Mouse (Mus musculus): Measurements from ENCODE around the gene Dlg3. TPM values are rescaled to one million over a fixed set of nuclear protein-coding genes. Genes with fewer than 3 reads are reported as not detected.

Gene Dlg3
- total and polyA plus RNA-seq, 3 experiments = 8.3 to 12.1 (median 8.4) TPM

DNA sequence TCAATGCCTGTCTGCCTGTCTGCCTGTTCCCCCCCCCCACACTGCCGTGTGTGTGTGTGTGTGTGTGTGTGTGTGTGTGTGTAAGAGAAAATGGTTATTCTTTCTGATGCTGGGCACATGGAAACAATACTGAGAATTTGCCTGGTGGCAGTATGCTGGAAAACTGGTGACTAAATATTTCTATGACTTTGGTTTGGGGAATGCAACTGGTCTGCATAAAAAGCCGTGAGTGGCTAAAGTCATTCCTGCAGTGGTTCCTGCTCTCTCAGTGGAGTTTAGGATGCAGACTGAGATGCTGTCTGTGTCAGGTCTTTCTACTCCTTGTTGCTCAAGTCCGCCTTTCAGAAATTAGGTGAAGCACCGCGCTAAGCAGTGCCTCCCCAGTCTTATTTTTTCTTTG is 10.9 kb downstream of the Dlg3 start:
- H3K4me1 ChIP-seq (ENCODE audit: control insufficient read depth in 1 of 2, insufficient read depth in 2 of 2) = peaks cover 3 to 5% of the 10 kb centered on the region in 2 experiments; a peak in 1 of 4 replicates
- H3K36me3 ChIP-seq (replicated peaks in 1 of 2; ENCODE audit: control insufficient read depth in 1 of 2, insufficient read depth in 1 of 2, low read length in 1 of 2) = peaks cover 0 to 20% of the 10 kb centered on the region in 2 experiments
- no peaks in the 10 kb centered on the region for H3K9me3 ChIP-seq (replicated peaks; ENCODE audit: low read length)
- no peak overlapping the region for H3K4me3 ChIP-seq (replicated peaks in 1 of 3; ENCODE audit: low read depth in 2 of 3, low read length in 2 of 3, poor library complexity in 1 of 3)
- dilution Hi-C loops (cut with MboI; ENCODE audit: extremely low pct_ligation_motif_present, extremely low pct_unique_long_range_greater_than_20kb, low sequenced_read_pairs) (no loop called here), in situ Hi-C loops (cut with MboI; ENCODE audit: low pct_ligation_motif_present, low pct_unique_long_range_greater_than_20kb, low sequenced_read_pairs) (no loop called here)
- no peak overlapping the region for H3K27ac ChIP-seq (ENCODE audit: insufficient read depth, low read depth)
- H3K9ac ChIP-seq (ENCODE audit: insufficient read depth, low read depth) = no peak overlapping the region
- no peaks in the 10 kb centered on the region for H3K79me2 ChIP-seq (replicated peaks; ENCODE audit: control insufficient read depth, extremely low read depth, insufficient read depth, poor library complexity, severe bottlenecking)
- TF ChIP-seq CTCF (conservative IDR thresholded peaks at IDR 0.05 in 1 of 2, IDR thresholded peaks at IDR 0.05 in 1 of 2; ENCODE audit: low read depth in 2 of 2, low read length in 2 of 2) (no peak), POLR2AphosphoS2 (IDR thresholded peaks at IDR 0.05; ENCODE audit: low read depth, low read length) (no peak), SIN3A (IDR thresholded peaks at IDR 0.05; ENCODE audit: low read length) (no peak), JUN (IDR thresholded peaks at IDR 0.05; ENCODE audit: insufficient read depth, low read depth, low read length) (no peak), ZC3H11A (IDR thresholded peaks at IDR 0.05; ENCODE audit: low read depth, low read length) (no peak), KAT2A (IDR thresholded peaks at IDR 0.05; ENCODE audit: insufficient replicate concordance, low read length) (no peak), MAZ (IDR thresholded peaks at IDR 0.05; ENCODE audit: low read depth, low read length) (no peak)
- H3K27me3 ChIP-seq (replicated peaks) = no peaks in the 10 kb centered on the region
- no peak for DNase-seq (ENCODE audit: extremely low read depth)
- H3K4me2 ChIP-seq (ENCODE audit: insufficient read depth, low read depth, poor library complexity, severe bottlenecking) = no peak overlapping the region

DNA sequence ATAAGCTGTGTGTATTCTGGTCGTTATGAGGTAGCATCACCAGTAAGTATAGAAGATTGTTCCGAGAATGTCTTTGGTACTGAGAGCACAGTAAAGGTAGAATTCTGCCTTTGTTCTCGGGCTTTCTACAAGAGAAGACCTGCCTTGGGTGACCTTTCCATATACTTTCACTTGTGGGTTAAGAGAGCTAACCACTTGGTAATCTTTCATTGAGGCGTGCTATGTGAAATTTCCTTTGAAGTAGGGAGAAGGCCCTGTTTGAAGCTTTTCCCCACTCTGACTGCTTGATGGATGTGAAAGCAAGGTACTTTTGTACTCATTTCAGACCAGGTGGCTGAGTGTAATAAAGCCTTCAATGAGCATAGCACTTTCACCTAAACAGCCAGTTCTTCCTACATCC is 21.8 kb downstream of the Dlg3 start:
- no peaks in the 10 kb centered on the region for H3K9me3 ChIP-seq (replicated peaks; ENCODE audit: low read length)
- no peak overlapping the region for H3K9ac ChIP-seq (ENCODE audit: insufficient read depth, low read depth)
- H3K79me2 ChIP-seq (replicated peaks; ENCODE audit: control insufficient read depth, extremely low read depth, insufficient read depth, poor library complexity, severe bottlenecking) = no peaks in the 10 kb centered on the region
- no peak for DNase-seq (ENCODE audit: extremely low read depth)
- H3K27ac ChIP-seq (ENCODE audit: insufficient read depth, low read depth) = no peak overlapping the region
- no peak overlapping the region for H3K4me3 ChIP-seq (replicated peaks in 1 of 3; ENCODE audit: low read depth in 2 of 3, low read length in 2 of 3, poor library complexity in 1 of 3)
- in situ Hi-C loops (cut with MboI; ENCODE audit: low pct_ligation_motif_present, low pct_unique_long_range_greater_than_20kb, low sequenced_read_pairs) (no loop called here), dilution Hi-C loops (cut with MboI; ENCODE audit: extremely low pct_ligation_motif_present, extremely low pct_unique_long_range_greater_than_20kb, low sequenced_read_pairs) (no loop called here)
- no peaks in the 10 kb centered on the region for H3K27me3 ChIP-seq (replicated peaks)
- TF ChIP-seq NRF1 (IDR thresholded peaks at IDR 0.05; ENCODE audit: low read depth, low read length) = no peak
- TF ChIP-seq RAD21 (IDR thresholded peaks at IDR 0.05; ENCODE audit: low read depth, low read length) = no peak
- TF ChIP-seq MEF2A (IDR thresholded peaks at IDR 0.05; ENCODE audit: borderline replicate concordance, low read depth, low read length) = no peak
- TF ChIP-seq E2F4 (IDR thresholded peaks at IDR 0.05; ENCODE audit: insufficient replicate concordance, low read depth, low read length) = no peak
- TF ChIP-seq ETS1 (conservative IDR thresholded peaks at IDR 0.05; ENCODE audit: low read depth, low read length) = no peak
- TF ChIP-seq CTCF (conservative IDR thresholded peaks at IDR 0.05 in 1 of 2, IDR thresholded peaks at IDR 0.05 in 1 of 2; ENCODE audit: low read depth in 2 of 2, low read length in 2 of 2) = no peak
- TF ChIP-seq JUN (IDR thresholded peaks at IDR 0.05; ENCODE audit: insufficient read depth, low read depth, low read length) = no peak
- no peak for TF ChIP-seq ELF1 (IDR thresholded peaks at IDR 0.05; ENCODE audit: low read depth, low read length)
- TF ChIP-seq CHD2 (IDR thresholded peaks at IDR 0.05; ENCODE audit: low read length) = no peak
- no peak for TF ChIP-seq USF1 (IDR thresholded peaks at IDR 0.05; ENCODE audit: low read depth, low read length)
- no peak for TF ChIP-seq USF2 (conservative IDR thresholded peaks at IDR 0.05; ENCODE audit: low read depth, low read length)
- no peak for TF ChIP-seq SMC3 (IDR thresholded peaks at IDR 0.05; ENCODE audit: low read depth, low read length)
- peaks cover 0 to 13% of the 10 kb centered on the region in 2 experiments for H3K36me3 ChIP-seq (replicated peaks in 1 of 2; ENCODE audit: control insufficient read depth in 1 of 2, insufficient read depth in 1 of 2, low read length in 1 of 2)
- no peak overlapping the region for H3K4me2 ChIP-seq (ENCODE audit: insufficient read depth, low read depth, poor library complexity, severe bottlenecking)
- H3K4me1 ChIP-seq (ENCODE audit: control insufficient read depth in 1 of 2, insufficient read depth in 2 of 2) = peaks cover 0 to 4% of the 10 kb centered on the region in 2 experiments; a peak in 1 of 4 replicates

All from CH12.LX (cell line).